Mouse (Mus musculus) spleen, adult 2 months (tissue): ENCODE results near the gene Rtel1.

Experiments
- CTCF ChIP-seq: fragments of 200-500 bp; IDR thresholded peaks from 2 replicates; pipeline ENCODE4 v1.5.1; 2011; ENCODE audit warnings: mild to moderate bottlenecking, inconsistent platforms; ENCODE audit not compliant: insufficient read depth, insufficient read length, insufficient replicate concordance; ENCODE audit errors: extremely low read depth
- POLR2A ChIP-seq: fragments of 200-500 bp; IDR thresholded peaks from 2 replicates; pipeline ENCODE4 v1.6.1; 2011; ENCODE audit warnings: low read depth, low read length, inconsistent platforms

DNA sequence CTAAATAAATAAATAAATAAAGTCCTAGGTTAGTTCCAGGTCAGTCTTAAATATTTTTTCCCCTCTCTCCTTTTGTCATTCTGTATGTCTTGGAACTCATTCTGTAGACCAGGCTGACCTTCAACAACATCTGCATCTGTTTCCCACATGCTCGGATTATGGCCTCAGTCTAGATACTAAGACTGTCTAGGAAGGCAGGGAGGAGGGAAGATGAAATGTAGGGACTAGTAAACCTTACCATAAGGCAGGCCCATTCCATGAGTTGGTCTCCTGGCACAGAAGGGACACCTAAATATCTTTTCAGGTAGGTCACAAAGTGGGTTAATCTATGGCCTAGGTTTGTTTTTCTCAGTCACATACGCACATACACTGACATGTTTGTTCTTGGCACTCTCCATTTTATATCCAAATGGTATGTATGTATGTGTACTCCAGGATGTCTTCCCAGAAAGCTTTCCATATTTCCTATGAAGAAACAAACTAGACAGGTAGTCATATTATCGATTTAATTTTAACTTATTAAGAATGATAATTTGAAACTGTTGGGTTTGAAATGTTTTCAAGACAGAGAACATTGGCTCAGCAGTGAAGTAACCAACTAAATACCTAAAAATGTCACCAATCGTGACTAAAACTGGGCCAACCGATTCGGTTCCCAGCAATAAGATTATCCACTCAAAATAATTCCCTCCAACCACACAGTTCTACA is 32.8 kb upstream of the Rtel1 start:
- TF ChIP-seq CTCF (no peak), POLR2A (no peak)
